Mouse (Mus musculus) c-Kit-negative CD71-positive TER-119-positive erythroid progenitor cells, embryonic 14.5 days (primary cell): ENCODE measurements around the gene Olfr57.
"Not testable (repeated sequence)": the region's sequence is repeated elsewhere in the genome, so short reads cannot be mapped to it uniquely, and the experiment has no call there.

Experiments
- DNase-seq: peaks from one replicate; pipeline ENCODE4 v3.0.0-alpha.2; 2013; ENCODE audit warnings: low read depth, low spot score

Olfr57 gene

DNA sequence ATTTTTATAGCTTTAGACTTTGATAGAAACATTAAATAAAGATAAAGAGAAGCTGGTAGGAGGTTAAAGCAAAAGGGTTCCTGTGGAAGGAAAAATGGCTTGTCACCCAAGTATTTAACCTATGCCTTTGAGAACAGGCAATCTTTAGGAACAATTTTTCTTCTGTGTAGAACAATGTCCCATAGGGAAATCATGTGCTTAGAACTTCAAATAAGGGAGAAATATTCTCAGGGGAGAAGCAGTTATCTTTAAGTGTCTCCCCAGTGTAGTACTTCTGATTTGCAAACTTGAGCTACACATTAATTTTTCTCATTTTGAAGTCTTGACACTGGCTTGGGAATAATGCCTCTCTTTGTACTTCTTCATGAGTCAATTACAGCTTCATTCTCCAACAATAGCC lies at the start of gene Olfr57:
TSS of gene Olfr57 (plus strand) at position 301 of the 400 bp plus-strand sequence.
- DNase-seq = no peak

DNA sequence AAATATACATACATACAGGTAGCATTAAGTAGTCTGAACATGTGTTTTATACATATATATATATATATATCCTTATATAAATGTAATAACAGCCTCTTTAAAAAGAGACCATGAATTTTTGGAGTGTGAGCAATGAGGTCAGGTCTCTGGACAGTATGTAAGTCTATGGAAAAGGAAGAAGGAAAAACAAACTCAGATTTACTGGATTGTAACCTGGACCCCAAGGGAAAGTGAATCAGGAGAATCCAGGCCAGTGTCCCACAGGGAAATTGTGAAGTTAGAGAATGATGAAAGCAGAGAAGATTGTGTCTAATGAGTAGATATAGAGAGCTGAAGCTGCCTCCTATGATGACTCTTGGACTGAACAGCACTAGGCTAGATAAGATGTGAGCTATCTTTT lies 47.8 kb upstream of the Olfr57 start, which contains the start of gene Olfr1352:
TSS of gene Olfr1352 (plus strand) at position 301 of the 400 bp plus-strand sequence.
- no peak for DNase-seq

GRCm38 (mm10) chr10:79012172-79012571 lies 16.4 kb upstream of the Olfr57 start, which contains the start of gene Olfr1351:
Gene Olfr1351 (plus strand): TSS chr10:79012472.
- no peak for DNase-seq

DNA sequence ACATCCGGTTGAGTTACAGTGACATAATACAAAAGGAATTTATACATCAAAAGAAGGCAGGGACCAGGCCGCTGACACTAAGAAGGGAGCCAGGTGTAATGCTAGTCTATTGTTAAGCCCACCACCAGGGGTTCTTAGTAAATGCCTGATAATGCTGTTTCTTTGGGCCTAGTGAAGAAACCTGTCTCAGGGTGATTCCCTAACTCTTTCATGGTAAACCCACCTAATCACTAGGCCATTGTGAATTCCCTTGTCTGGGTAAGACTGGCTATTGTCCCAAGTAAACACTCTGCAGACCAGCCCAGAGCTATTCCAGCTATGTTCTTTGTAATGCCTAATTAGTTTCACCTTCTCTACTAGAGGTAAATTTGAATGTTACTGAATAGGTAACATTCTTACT lies 13.9 kb downstream of the Olfr57 start:
- DNase-seq = not testable (repeated sequence)

DNA sequence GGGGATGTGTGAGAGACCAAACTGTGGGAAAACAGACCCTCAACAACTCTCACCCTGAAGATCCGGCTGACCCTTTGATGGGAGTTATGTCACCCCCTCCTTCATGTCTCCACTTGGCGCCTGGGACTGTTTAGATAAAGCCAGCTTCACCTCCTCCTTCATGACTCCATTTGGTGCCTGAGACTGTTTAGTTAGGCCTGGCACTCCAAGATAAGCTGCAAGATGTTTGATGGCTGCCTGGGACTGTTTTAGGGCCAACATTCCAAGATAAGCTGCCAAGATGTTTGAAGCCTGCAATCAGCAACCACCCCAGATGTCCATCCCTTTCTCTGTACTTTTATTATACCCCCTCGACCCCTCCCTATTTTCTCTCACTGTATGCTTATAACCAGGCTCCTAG lies 28.8 kb downstream of the Olfr57 start:
- DNase-seq = not testable (repeated sequence)
